Mouse (Mus musculus): ENCODE results near the gene Ndufa10.
A peak's percentile ranks its signal among the peaks of the same experiment; 100 is the strongest.
"Not testable (repeated sequence)": the region's sequence is repeated elsewhere in the genome, so short reads cannot be mapped to it uniquely, and the experiment has no call there.

Gene Ndufa10

GRCm38 (mm10) chr1:92473165-92474041 is at the start of gene Ndufa10:
Gene Ndufa10 (minus strand): TSS chr1:92473860.
- DNase-seq (ENCODE audit: low spot score in 2 of 2), result peak; percentile 83 to 91

- DNase-seq (ENCODE audit: low spot score in 2 of 2), result peak in 1 of 2 experiments; percentile 37
Observed at GRCm38 (mm10) chr1:92521376-92521775, 47.7 kb upstream of the Ndufa10 start.

DNA sequence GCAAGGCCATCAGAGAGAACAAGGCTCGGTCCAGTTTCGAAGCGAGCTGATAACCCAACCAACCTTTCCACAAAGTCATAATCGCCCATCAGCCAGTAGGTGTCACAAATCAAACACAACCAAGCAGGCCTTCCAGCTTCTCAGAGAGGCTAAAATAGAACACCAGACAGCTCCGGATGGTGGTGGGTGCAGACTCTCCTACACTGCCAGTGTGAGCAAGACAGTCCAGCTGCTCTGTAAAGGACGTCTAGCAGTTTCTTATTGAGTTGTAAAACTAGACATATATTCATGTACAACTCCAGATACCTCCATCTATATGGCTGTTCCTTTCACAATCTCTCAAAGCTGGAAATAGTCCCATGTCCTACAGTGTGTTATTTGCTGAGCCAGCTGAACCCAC is 45.4 kb upstream of the Ndufa10 start:
- no peak for DNase-seq (ENCODE audit: low spot score in 2 of 2)

DNA sequence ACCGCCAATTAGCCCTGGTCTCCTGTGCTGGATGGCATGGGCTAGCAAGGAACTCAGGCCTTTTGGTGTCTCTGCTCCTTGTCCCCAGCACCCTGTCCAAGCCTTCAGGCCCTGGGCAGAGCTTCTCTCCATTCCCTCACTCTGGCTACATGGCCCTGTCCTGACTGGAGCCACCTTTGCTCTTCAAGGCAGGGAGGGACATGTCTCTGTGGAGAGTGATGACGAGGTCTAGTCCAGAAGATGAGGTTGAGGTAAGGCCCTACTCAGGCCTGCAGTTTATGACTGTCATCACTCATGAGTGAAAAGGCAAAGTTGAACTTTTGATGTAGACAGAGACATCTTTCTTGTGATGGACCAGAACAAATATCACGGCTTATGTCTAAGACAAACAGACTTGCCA is 44.9 kb upstream of the Ndufa10 start, which contains the start of gene Olfr1414:
Olfr1414 (minus strand) TSS at position 101 of the 400 bp plus-strand sequence.
- DNase-seq (ENCODE audit: low spot score in 2 of 2), result no peak

GRCm38 (mm10) chr1:92515390-92515789 is 41.7 kb upstream of the Ndufa10 start:
- DNase-seq (ENCODE audit: low spot score in 2 of 2), result no peak

- DNase-seq (ENCODE audit: low spot score in 2 of 2), result not testable (repeated sequence)
Observed at GRCm38 (mm10) chr1:92511646-92512045, 38.0 kb upstream of the Ndufa10 start.

- DNase-seq (ENCODE audit: low spot score in 2 of 2), result no peak
Observed at GRCm38 (mm10) chr1:92496001-92496400, 22.3 kb upstream of the Ndufa10 start, which contains the start of gene Olfr1415. Gene Olfr1415 (minus strand): TSS chr1:92496101.

- DNase-seq (ENCODE audit: low spot score in 2 of 2), result no peak
Observed at GRCm38 (mm10) chr1:92485013-92485412, 11.4 kb upstream of the Ndufa10 start, which contains the start of gene Olfr1416. Gene Olfr1416 (minus strand): TSS chr1:92485113.

DNA sequence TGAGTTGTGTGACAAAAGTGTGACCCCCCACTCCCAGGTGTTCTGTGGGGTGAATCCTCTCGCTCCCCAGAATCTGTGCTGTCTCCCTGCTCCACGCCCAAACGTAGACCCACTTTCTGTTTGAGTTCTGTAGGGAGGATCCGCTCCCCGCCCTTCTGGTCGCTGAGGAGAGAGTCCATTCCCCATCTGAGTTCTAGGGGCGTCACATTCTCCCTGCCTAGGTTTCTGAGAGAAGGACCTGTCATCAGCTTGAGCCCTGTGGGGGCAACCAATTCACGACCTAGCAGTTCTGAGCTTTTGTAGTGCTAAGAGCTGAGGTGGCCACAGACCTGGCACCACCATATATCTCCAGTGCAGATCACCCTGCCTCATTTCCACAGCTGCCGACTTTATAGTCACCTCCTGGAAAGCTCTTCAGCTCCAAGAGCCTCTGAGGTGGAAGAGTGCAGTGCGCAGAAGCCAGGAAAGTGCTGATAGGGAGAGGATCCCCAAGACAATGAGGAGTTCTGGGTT is 462 bp upstream of the Ndufa10 start:
- no peak for DNase-seq (ENCODE audit: low spot score in 2 of 2)

DNA sequence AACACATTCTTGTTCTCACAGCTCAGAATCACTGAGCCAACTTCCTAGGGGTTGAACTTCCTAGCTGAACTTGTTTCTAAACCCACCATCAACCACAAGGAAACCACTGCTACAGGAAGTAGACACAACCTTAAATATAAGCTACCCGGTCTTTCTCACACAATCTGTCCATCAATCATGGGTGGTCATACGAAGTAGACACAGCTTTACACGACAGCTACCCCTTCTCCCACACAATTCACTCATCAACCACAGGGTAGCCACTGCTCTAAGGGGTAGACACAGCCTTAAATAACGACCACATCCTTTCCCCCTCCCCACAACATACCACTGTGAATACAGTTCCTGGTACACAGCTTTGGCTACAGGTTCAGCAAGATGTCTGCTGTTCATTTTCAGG is 4.8 kb downstream of the Ndufa10 start:
- DNase-seq (ENCODE audit: low spot score in 2 of 2), result no peak

- DNase-seq (ENCODE audit: low spot score in 2 of 2), result no peak
Observed at GRCm38 (mm10) chr1:92458416-92458815, 15.2 kb downstream of the Ndufa10 start.

- DNase-seq (ENCODE audit: low spot score in 2 of 2), result no peak
Observed at GRCm38 (mm10) chr1:92457758-92458157, 15.9 kb downstream of the Ndufa10 start.

- no peak for DNase-seq (ENCODE audit: low spot score in 2 of 2)
Observed at GRCm38 (mm10) chr1:92453751-92454445, 19.8 kb downstream of the Ndufa10 start.

DNA sequence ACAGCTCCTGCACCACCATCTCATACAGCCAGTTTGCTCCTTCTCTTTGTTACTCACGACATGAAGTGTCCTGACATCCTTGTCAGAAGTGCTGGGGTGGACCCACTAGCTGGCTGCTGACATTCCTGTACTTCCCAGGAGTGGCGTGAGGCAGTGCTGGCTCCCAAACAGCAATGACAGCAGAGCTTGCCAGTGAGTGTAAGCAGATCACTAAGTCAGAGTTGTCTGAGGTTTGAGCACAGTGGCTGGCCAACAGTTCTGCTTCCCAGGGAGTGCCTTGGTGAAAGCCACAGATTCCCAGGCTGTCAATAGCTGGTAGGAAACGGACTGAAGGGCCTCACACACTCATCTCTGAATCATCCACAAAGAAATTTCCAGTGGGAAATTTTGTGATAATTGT is 25.4 kb downstream of the Ndufa10 start:
- no peak for DNase-seq (ENCODE audit: low spot score in 2 of 2)

DNA sequence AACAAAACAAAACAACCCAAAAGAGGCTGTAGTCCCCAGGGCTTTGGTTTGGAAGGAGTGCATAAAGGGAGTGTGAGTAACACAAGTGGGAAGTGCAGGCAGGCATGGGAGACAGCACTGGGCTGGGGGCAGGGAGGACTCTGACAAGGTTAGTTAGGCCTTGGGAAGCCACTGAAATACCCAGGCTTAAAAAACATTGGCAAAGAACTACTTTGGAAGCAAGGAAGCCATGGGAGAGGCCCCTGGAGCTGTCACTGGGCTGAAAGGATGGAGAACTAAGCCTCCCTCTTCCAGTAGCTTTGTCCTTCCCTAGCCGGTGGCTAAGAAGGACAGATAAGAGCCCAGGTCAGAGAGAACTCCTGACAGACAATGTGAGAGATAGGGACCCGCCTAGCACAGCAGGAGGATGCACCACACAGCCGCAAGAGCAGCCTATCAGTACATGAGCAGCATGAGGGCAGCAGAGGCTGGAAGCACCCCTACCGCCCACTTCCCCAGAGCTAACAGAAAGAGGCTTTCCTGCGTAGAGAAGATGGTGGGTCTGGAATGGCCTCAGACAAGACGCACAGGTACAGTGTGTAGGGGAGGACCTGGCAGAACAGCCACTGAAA is 32.1 kb downstream of the Ndufa10 start:
- no peak for DNase-seq (ENCODE audit: low spot score in 2 of 2)

- DNase-seq (ENCODE audit: low spot score in 2 of 2), result no peak
Observed at GRCm38 (mm10) chr1:92440066-92440750, 33.5 kb downstream of the Ndufa10 start.

DNA sequence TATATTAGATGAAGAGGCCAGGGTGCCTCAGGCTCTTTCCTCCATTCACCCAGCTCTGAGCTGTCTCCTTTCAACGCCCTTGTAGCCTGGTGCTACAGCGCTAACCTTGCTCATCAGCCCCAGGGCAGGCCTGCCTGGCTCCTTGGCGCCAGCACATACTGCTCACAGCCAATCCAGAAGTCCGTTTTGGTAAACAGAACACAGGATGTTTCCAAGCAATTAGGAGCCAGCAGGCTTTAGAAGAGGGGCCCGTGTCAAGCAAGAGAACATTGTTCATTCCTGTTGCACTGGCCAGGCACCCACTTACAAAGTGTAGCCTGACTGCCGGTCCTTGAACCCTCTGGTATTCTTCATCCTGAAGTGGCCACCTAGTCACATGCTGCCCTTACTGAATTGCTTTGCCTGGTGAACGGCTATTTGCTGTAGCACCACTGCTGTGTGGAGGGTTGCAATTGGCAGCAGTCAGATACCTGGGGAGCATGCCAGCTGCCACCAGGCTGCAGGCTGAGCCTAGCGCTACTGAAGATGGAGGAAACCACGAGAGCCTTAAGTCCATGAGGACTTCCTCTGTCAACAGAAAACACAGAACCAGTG is 35.9 kb downstream of the Ndufa10 start:
- DNase-seq (ENCODE audit: low spot score in 2 of 2), result peak in 1 of 2 experiments; percentile 37

- no peak for DNase-seq (ENCODE audit: low spot score in 2 of 2)
Observed at GRCm38 (mm10) chr1:92436831-92437321, 36.8 kb downstream of the Ndufa10 start.

- no peak for DNase-seq (ENCODE audit: low spot score in 2 of 2)
Observed at GRCm38 (mm10) chr1:92434986-92435385, 38.7 kb downstream of the Ndufa10 start.

DNA sequence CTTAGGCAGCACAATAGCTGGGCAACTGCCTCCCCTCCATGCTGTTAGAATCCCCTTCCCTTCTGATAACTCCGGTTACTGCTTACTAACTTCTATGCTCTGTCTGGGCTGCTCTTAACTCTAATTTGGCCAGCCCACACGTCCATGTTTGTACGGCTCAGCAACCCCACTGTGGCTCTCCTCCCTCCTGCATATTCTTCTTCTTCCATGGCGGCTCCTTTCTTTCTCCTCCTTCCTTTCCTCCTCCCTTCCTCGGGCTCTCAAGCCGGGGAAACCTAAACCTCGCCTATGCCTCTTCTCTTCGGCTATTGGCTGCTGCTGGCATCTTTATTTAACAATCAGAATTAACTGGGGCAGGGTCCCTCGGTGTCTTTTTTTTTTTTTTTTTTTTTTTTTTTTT is 40.9 kb downstream of the Ndufa10 start:
- DNase-seq (ENCODE audit: low spot score in 2 of 2), result no peak

- no peak for DNase-seq (ENCODE audit: low spot score in 2 of 2)
Observed at GRCm38 (mm10) chr1:92432098-92432497, 41.6 kb downstream of the Ndufa10 start.

All from frontal cortex, postnatal 10 days (tissue).